Mouse (Mus musculus): ENCODE results near the gene Atp5d. TPM values are rescaled to one million over a fixed set of nuclear protein-coding genes. Genes with fewer than 3 reads are reported as not detected.

Gene Atp5d
- polyA plus RNA-seq, 1 experiment: 709 TPM

GRCm38 (mm10) chr10:80156752-80157053 is 18.3 kb downstream of the Atp5d start:
- WGBS: 31% methylated on average over 7 of the region's 7 CpGs
- TF ChIP-seq POLR2A (IDR thresholded peaks at IDR 0.05; ENCODE audit: borderline replicate concordance, extremely low read depth, low read depth, low read length): no peak
- TF ChIP-seq CTCF (IDR thresholded peaks at IDR 0.05; ENCODE audit: insufficient read depth, low read length): no peak
- peaks cover 51% of the 10 kb centered on the region for H3K4me1 ChIP-seq (ENCODE audit: control insufficient read depth, insufficient read depth, low read length)
- no peak for DNase-seq
- H3K4me3 ChIP-seq (replicated peaks; ENCODE audit: extremely low read depth, low read depth, low read length): no peak overlapping the region

- DNase-seq: no peak
- WGBS: 39% methylated on average over 15 of the region's 15 CpGs
- Histone ChIP-seq H3K4me1 (ENCODE audit: control insufficient read depth, insufficient read depth, low read length) (peaks cover 50% of the 10 kb centered on the region), H3K4me3 (replicated peaks; ENCODE audit: extremely low read depth, low read depth, low read length) (no peak overlapping the region)
- TF ChIP-seq CTCF (IDR thresholded peaks at IDR 0.05; ENCODE audit: insufficient read depth, low read length): no peak
These were observed 18.9 kb downstream of the Atp5d start for GRCm38 (mm10) chr10:80157141-80157929.

- WGBS: 4% methylated on average over 18 of the region's 18 CpGs
- DNase-seq: peak; percentile 80
- Histone ChIP-seq H3K4me3 (replicated peaks; ENCODE audit: extremely low read depth, low read depth, low read length) (peak overlapping the region; percentile 0), H3K4me1 (ENCODE audit: control insufficient read depth, insufficient read depth, low read length) (peaks cover 42% of the 10 kb centered on the region)
- TF ChIP-seq CTCF (IDR thresholded peaks at IDR 0.05; ENCODE audit: insufficient read depth, low read length): no peak
- peak; percentile 85; the same call in 1 of the 2 replicates for TF ChIP-seq POLR2A (IDR thresholded peaks at IDR 0.05; ENCODE audit: borderline replicate concordance, extremely low read depth, low read depth, low read length)
These were observed 20.0 kb downstream of the Atp5d start for GRCm38 (mm10) chr10:80158307-80158986.

- DNase-seq: no peak
- Histone ChIP-seq H3K4me1 (ENCODE audit: control insufficient read depth, insufficient read depth, low read length) (peaks cover 44% of the 10 kb centered on the region), H3K4me3 (replicated peaks; ENCODE audit: extremely low read depth, low read depth, low read length) (peak overlapping the region; percentile 60)
- WGBS: 4% methylated on average over 12 of the region's 12 CpGs
- TF ChIP-seq CTCF (IDR thresholded peaks at IDR 0.05; ENCODE audit: insufficient read depth, low read length) (no peak), POLR2A (IDR thresholded peaks at IDR 0.05; ENCODE audit: borderline replicate concordance, extremely low read depth, low read depth, low read length) (no peak)
These were observed 20.7 kb downstream of the Atp5d start for GRCm38 (mm10) chr10:80159021-80159560.

DNA sequence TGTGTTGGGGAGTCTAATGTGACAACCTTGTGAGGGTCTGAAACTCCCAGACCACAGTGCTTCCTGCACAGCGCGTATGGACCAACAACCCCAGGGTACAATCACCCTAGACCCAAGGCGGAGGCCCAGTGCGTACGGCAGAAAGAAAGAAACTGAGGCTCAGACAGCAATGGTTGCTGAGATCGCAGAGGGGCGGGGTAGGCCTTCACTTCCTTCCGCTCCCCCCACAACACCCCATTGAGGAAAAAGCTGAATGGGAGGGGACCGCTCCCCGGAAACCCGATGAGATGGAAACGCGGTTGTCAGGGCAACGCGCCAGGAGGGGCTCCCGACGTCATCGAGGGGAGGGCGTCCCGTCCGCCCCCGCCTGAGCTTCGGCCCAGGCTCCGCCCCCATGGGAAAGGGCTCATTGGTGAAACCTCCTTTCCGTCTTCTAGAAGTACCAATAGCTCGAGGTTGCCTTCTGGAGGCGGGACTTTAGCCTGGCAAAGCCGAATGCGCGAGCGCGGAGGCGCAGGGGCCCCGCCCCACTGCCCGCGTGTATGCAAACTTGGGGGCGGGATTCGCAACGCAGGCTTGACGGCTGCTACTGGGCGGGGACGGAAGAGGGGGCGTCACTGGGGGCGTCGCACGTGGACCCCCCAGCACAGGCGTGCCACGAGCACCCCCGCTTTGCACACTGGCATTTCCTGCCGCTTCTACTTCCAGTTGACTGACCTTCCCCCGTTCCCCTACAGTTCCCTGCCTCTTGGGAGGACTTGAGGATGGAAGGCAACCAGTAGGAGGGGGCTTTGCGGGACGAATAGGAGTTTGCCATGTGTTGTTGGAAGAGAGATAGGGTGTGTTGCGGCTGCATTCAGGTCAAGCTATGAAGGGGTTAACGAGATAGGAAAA is 21.4 kb downstream of the Atp5d start:
- H3K4me3 ChIP-seq (replicated peaks; ENCODE audit: extremely low read depth, low read depth, low read length): peak overlapping the region; percentile 60
- DNase-seq: peak; percentile 98
- TF ChIP-seq POLR2A (IDR thresholded peaks at IDR 0.05; ENCODE audit: borderline replicate concordance, extremely low read depth, low read depth, low read length) (peak; percentile 64; the same call in 1 of the 2 replicates), CTCF (IDR thresholded peaks at IDR 0.05; ENCODE audit: insufficient read depth, low read length) (no peak)
- peaks cover 42% of the 10 kb centered on the region for H3K4me1 ChIP-seq (ENCODE audit: control insufficient read depth, insufficient read depth, low read length)
- under 1% methylated on average over 55 of the region's 55 CpGs for WGBS

GRCm38 (mm10) chr10:80160455-80161371 is 22.3 kb downstream of the Atp5d start:
- 1% methylated on average over 33 of the region's 33 CpGs for WGBS
- peak; percentile 92 for DNase-seq
- H3K4me1 ChIP-seq (ENCODE audit: control insufficient read depth, insufficient read depth, low read length): peaks cover 36% of the 10 kb centered on the region
- peak overlapping the region; percentile 39 for H3K4me3 ChIP-seq (replicated peaks; ENCODE audit: extremely low read depth, low read depth, low read length)
- TF ChIP-seq CTCF (IDR thresholded peaks at IDR 0.05; ENCODE audit: insufficient read depth, low read length): no peak
- TF ChIP-seq POLR2A (IDR thresholded peaks at IDR 0.05; ENCODE audit: borderline replicate concordance, extremely low read depth, low read depth, low read length): peak; percentile 63; the same call in 1 of the 2 replicates

DNA sequence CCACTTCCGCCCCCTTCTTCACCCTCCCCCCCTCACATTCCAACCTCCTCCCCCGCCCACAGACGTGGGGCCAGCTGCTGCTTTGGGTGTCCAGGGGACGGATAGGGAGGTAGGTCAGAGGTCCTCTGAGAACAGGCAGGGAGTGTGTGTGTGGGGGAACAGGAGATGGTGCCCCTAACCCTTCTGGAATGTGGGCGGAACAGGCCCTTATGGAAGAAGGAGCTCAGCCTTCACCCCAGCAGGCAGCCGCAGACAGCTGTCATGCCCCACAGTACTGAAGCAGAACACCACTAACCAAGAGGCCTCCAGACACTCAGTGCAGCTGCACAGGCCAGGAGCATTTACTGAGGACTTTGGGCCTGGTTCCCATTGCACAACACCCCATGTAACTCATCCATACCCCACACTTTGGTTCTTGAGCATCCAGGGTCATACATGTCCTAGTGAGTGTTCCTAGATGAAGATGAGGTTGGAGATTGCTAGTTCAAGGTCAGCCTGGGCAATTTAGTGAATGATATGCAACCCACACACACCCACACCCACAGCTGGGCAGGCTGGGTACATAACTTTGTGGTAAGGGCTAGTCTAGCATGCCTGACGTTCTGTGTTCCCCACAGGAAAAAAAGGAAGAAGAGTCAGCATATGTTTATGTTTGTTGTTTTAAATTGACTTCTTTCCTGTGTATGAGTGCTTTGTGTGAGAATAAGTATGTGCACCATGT is 23.2 kb downstream of the Atp5d start:
- Histone ChIP-seq H3K4me3 (replicated peaks; ENCODE audit: extremely low read depth, low read depth, low read length) (peak overlapping the region; percentile 27), H3K4me1 (ENCODE audit: control insufficient read depth, insufficient read depth, low read length) (peaks cover 34% of the 10 kb centered on the region)
- peak; percentile 20; the same call in 1 of the 2 replicates for TF ChIP-seq POLR2A (IDR thresholded peaks at IDR 0.05; ENCODE audit: borderline replicate concordance, extremely low read depth, low read depth, low read length)
- TF ChIP-seq CTCF (IDR thresholded peaks at IDR 0.05; ENCODE audit: insufficient read depth, low read length): no peak
- DNase-seq: peak; percentile 48
- 12% methylated on average over 7 of the region's 7 CpGs for WGBS

GRCm38 (mm10) chr10:80162243-80162608 is 23.8 kb downstream of the Atp5d start:
- TF ChIP-seq CTCF (IDR thresholded peaks at IDR 0.05; ENCODE audit: insufficient read depth, low read length): no peak
- no peak for TF ChIP-seq POLR2A (IDR thresholded peaks at IDR 0.05; ENCODE audit: borderline replicate concordance, extremely low read depth, low read depth, low read length)
- H3K4me1 ChIP-seq (ENCODE audit: control insufficient read depth, insufficient read depth, low read length): peaks cover 34% of the 10 kb centered on the region

More at GRCm38 (mm10) chr10:80162243-80162608, 23.8 kb downstream of the Atp5d start:
- DNase-seq: no peak
- H3K4me3 ChIP-seq (replicated peaks; ENCODE audit: extremely low read depth, low read depth, low read length): no peak overlapping the region
- WGBS: 62% methylated on average over 3 of the region's 3 CpGs

Data from lung, adult 2 months (tissue).